Mouse (Mus musculus) right cerebral cortex, postnatal 4 days (tissue): ENCODE measurements around the gene Gm49776.
"Not testable (repeated sequence)": the region's sequence is repeated elsewhere in the genome, so short reads cannot be mapped to it uniquely, and the experiment has no call there.

Experiments used
- DNase-seq: peaks from one replicate; pipeline ENCODE4 v3.0.0-alpha.2; 2022

Gene Gm49776

GRCm38 (mm10) chr16:18200062-18200461, 58.1 kb downstream of the Gm49776 start:
- no peak for DNase-seq

- no peak for DNase-seq
Measured at GRCm38 (mm10) chr16:18198365-18199098, 59.6 kb downstream of the Gm49776 start.

GRCm38 (mm10) chr16:18197881-18198280, 60.2 kb downstream of the Gm49776 start:
- DNase-seq, result no peak

GRCm38 (mm10) chr16:18195561-18195960, 62.6 kb downstream of the Gm49776 start:
- not testable (repeated sequence) for DNase-seq
